Mouse (Mus musculus) embryonic facial prominence, embryonic 14.5 days (tissue): ENCODE results near the gene Hcfc2. TPM values are rescaled to one million over a fixed set of nuclear protein-coding genes. Genes with fewer than 3 reads are reported as not detected.

Experiments
- ATAC-seq: fragments of 200-750 bp; cut with Nextera tagmentation; 2 replicates; pipeline ENCODE4 v1.8.0; 2017; ENCODE audit warnings: low read depth, moderate number of reproducible peaks, moderate TSS enrichment
- DNase-seq: peaks from one replicate; pipeline ENCODE4 v3.0.0-alpha.2; 2015; ENCODE audit warnings: low spot score
- H3K27ac ChIP-seq: fragments of 300-500 bp; sonication (generic); replicated peaks from 2 replicates; pipeline ENCODE4 v1.5.1; 2014; ENCODE audit warnings: low read depth, mild to moderate bottlenecking, low read length, moderate library complexity
- H3K27me3 ChIP-seq: fragments of 300-500 bp; sonication (generic); replicated peaks from 2 replicates; pipeline ENCODE4 v1.6.1; 2014; ENCODE audit warnings: low read length; ENCODE audit not compliant: control insufficient read depth, insufficient read depth
- H3K36me3 ChIP-seq: fragments of 300-500 bp; sonication (generic); 2 replicates; pipeline ENCODE4 v1.6.1; 2014; ENCODE audit warnings: low read length, mixed read lengths; ENCODE audit not compliant: control insufficient read depth, insufficient read depth
- H3K4me1 ChIP-seq: fragments of 300-500 bp; sonication (generic); 2 replicates; pipeline ENCODE4 v1.6.1; 2014; ENCODE audit warnings: antibody characterized with exemption, low read length; ENCODE audit not compliant: control insufficient read depth, insufficient read depth
- H3K4me2 ChIP-seq: fragments of 300-500 bp; sonication (generic); 2 replicates; pipeline ENCODE4 v1.6.1; 2014; ENCODE audit warnings: low read depth, mild to moderate bottlenecking, low read length, moderate library complexity, mixed read lengths
- H3K4me3 ChIP-seq: fragments of 300-500 bp; sonication (generic); 2 replicates; pipeline ENCODE4 v1.5.1; 2014; ENCODE audit warnings: low read depth, mild to moderate bottlenecking, low read length
- H3K9ac ChIP-seq: fragments of 300-500 bp; sonication (generic); 2 replicates; pipeline ENCODE4 v1.6.1; 2014; ENCODE audit warnings: low read depth, mild to moderate bottlenecking, low read length, moderate library complexity, mixed read lengths
- H3K9me3 ChIP-seq: fragments of 300-500 bp; sonication (generic); 2 replicates; pipeline ENCODE4 v1.6.1; 2016; ENCODE audit warnings: low read length; ENCODE audit not compliant: control insufficient read depth
- WGBS: fragments of 180-500 bp; shearing (Covaris S2); extraction: QIAGEN DNeasy Blood & Tissue Kit; methylation state at CpG from one replicate; pipeline ENCODE4 v1.1.7; 2014; 5-methylcytosine and 5-hydroxymethylcytosine counted together
- polyA plus RNA-seq: library from polyadenylated mRNA; unstranded; fragments of >200 nt; fragmentation: Nextera tagmentation; extraction: Ambion mirVana; gene quantifications from 2 replicates; pipeline ENCODE4 v1.2.1, GENCODE M21; 2014

Hcfc2 gene
- polyA plus RNA-seq, 1 experiment from 2014 or later = 49.4 TPM

DNA sequence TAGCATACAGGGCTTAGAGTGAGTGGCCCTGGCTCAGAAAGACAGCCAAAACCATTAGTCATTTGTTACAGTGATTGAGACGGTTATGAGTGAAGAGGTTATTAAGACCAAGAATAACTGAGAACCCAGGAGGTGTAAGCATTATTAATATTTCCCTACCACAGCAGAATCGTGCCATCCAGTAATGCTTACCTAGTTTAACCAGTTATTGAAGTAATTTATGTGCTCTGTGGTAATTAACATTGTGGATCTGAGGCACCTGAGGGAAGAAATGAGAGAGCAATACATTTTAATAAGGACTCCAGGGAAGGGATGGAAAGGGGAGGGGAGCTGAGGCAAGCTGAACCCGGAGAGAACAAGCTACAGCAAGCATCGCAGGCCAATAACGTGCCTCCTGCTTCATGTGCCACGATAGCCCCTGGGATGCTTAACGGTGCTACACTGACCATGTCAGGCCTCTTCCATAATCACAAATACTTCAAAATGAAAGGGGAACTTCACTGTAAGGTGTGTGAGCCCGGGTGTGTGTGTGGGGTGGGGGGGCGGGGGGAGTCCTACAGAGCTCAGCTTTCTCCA, 75.7 kb downstream of the Hcfc2 start:
- no peaks in the 10 kb centered on the region for H3K27me3 ChIP-seq
- H3K9me3 ChIP-seq = 0 out of 2 replicates have a peak, but pooled peaks cover 4% of the 10 kb centered on the region
- no peak overlapping the region for H3K4me3 ChIP-seq
- no peak overlapping the region for H3K27ac ChIP-seq
- 0 out of 2 replicates have a peak, but pooled peaks have one; percentile 23 for ATAC-seq
- H3K4me2 ChIP-seq = no peak overlapping the region
- 66% methylated on average over 9 of the region's 9 CpGs for WGBS
- H3K4me1 ChIP-seq = no peaks in the 10 kb centered on the region
- DNase-seq = peak; percentile 15
- H3K36me3 ChIP-seq = no peaks in the 10 kb centered on the region
- H3K9ac ChIP-seq = no peak overlapping the region

DNA sequence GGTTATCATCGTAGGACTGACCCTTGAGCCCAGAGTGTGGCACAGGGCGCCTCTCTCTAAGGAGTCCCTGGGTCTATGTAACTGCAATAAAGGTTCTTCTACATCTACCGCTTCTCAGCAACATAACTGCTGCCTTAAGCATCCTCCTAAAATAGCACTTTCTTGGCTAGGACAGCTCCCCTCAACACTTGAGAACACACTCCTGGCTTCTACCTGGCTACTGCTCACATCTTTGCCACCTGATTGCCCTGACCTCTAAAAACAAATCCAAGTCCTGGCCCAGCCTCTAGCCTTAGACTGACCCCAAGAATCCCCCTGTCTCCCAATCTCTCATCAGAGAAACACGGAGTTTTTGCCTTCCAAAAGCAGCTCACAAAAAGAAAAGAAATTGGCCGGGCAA, 78.9 kb downstream of the Hcfc2 start:
- no peak overlapping the region for H3K27ac ChIP-seq
- H3K9me3 ChIP-seq = 0 out of 2 replicates have a peak, but pooled peaks cover 4% of the 10 kb centered on the region
- ATAC-seq (no peak), DNase-seq (no peak)
- no peak overlapping the region for H3K4me3 ChIP-seq
- H3K4me1 ChIP-seq = no peaks in the 10 kb centered on the region
- no peaks in the 10 kb centered on the region for H3K36me3 ChIP-seq
- no peak overlapping the region for H3K9ac ChIP-seq
- no peaks in the 10 kb centered on the region for H3K27me3 ChIP-seq
- 93% methylated on average over 5 of the region's 5 CpGs for WGBS
- no peak overlapping the region for H3K4me2 ChIP-seq

DNA sequence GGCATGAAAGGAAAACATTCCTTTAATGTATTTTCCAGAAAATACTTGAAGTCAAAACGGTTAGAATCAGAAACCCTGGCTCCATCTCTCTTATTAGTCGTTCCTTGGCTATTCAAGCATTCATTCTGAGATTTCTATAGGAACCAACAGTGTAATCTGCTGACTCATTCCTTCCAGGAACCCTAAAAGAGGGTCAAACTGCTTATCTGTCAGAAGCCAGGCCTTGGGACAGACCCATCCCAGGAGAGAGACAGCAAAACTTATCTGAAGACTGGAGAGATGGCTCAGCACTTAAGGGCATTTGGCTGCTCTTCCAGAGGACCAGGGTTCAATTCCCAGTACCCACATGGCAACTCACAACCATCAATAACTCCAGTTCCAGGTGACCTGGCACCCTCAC, 81.1 kb downstream of the Hcfc2 start:
- DNase-seq (no peak), ATAC-seq (no peak)
- H3K27me3 ChIP-seq = no peaks in the 10 kb centered on the region
- H3K27ac ChIP-seq = no peak overlapping the region
- H3K4me1 ChIP-seq = no peaks in the 10 kb centered on the region
- 55% methylated on average over 2 of the region's 2 CpGs for WGBS
- H3K36me3 ChIP-seq = no peaks in the 10 kb centered on the region
- no peak overlapping the region for H3K4me3 ChIP-seq
- 0 out of 2 replicates have a peak, but pooled peaks cover 4% of the 10 kb centered on the region for H3K9me3 ChIP-seq
- H3K9ac ChIP-seq = no peak overlapping the region
- no peak overlapping the region for H3K4me2 ChIP-seq

DNA sequence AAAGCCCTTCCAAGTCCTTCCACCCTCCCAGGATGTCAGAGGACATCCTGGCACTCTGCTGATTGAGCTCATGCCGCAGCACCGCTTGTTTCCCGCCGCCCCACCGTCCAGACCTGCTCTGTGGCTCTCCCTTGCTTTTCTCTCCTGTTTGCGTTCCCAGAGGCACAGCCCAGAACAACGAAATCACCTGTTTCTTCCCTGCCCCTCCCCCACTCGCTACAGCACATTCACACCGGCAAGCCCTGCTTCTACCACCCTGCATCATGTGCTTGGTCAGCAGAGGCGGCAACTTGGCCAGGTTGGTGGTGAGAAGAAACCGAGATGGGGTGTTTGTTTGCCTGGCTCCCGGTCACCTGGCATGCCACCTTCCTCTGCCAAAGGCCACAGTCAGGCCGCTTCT, 81.9 kb downstream of the Hcfc2 start:
- Histone ChIP-seq H3K4me1 (no peaks in the 10 kb centered on the region), H3K9ac (no peak overlapping the region), H3K27me3 (no peaks in the 10 kb centered on the region), H3K4me3 (no peak overlapping the region), H3K27ac (no peak overlapping the region), H3K4me2 (no peak overlapping the region), H3K9me3 (0 out of 2 replicates have a peak, but pooled peaks cover 4% of the 10 kb centered on the region), H3K36me3 (no peaks in the 10 kb centered on the region)
- 33% methylated on average over 13 of the region's 13 CpGs for WGBS
- ATAC-seq (peak; percentile 44; the same call in 1 of the 2 replicates), DNase-seq (no peak)

DNA sequence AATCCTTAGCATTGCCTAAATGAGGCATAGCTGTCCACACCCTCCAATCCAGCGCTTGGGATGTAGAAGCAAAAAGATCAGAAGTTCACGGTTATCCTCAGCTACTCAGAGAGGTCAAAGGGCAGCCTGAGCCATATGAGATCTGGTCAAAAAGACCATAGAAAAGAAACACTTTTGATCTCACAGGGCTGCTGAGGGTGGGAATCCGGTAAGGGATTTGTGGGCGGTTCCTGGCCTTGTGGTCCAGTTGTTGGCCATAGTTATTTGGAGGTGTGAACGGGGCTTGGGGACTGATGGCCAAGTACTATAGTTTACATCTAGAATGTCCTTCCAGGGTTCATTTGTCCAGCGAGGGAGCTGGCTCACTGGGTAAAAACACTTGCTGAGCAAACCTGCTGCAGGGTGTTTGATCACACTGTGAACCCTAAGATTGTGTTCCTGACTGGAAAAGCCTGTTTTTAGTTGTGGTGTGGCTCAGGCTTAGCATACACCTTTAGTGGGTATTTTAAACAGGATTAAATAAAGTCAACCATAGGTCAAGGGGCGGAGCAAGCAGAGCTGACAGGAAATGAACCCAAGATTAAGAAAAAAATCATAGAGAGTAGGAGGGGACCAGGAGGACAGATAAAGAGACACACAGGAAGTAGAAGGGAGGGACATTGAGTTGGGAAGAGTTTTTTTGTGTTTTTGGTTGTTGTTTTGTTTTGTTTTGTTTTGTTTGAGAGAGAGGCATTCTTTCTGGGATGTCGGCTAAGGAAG, 83.0 kb downstream of the Hcfc2 start:
- 72% methylated on average over 8 of the region's 8 CpGs for WGBS

DNA sequence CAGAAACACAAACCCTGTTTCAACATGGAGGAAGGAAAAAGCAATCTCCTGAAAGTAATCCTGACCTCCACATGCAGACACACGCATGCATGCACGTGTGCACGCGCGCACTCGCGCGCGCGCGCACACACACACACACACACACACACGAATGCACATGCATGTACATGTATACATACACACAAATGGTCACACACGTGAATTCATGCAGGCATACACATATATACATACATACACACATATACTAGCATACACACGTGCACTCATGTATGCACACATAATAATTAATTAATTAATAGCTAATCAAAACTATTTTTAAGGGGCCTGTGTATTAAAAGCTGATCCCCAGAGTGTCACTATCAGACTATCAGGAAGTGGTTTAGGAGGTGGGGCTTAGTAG, 83.9 kb downstream of the Hcfc2 start:
- ATAC-seq (no peak), DNase-seq (no peak)
- H3K4me1 ChIP-seq = no peaks in the 10 kb centered on the region
- 98% methylated on average over 14 of the region's 14 CpGs for WGBS
- H3K9ac ChIP-seq = no peak overlapping the region
- no peak overlapping the region for H3K4me3 ChIP-seq
- H3K27ac ChIP-seq = no peak overlapping the region
- no peak overlapping the region for H3K4me2 ChIP-seq
- no peaks in the 10 kb centered on the region for H3K9me3 ChIP-seq
- no peaks in the 10 kb centered on the region for H3K36me3 ChIP-seq
- no peaks in the 10 kb centered on the region for H3K27me3 ChIP-seq

More for the DNA sequence above, 83.0 kb downstream of the Hcfc2 start:
- H3K9ac ChIP-seq = no peak overlapping the region
- DNase-seq = no peak
- no peak for ATAC-seq
- no peaks in the 10 kb centered on the region for H3K36me3 ChIP-seq
- no peaks in the 10 kb centered on the region for H3K9me3 ChIP-seq
- H3K4me2 ChIP-seq = no peak overlapping the region
- H3K4me3 ChIP-seq = no peak overlapping the region
- no peaks in the 10 kb centered on the region for H3K27me3 ChIP-seq
- no peak overlapping the region for H3K27ac ChIP-seq
- H3K4me1 ChIP-seq = no peaks in the 10 kb centered on the region

DNA sequence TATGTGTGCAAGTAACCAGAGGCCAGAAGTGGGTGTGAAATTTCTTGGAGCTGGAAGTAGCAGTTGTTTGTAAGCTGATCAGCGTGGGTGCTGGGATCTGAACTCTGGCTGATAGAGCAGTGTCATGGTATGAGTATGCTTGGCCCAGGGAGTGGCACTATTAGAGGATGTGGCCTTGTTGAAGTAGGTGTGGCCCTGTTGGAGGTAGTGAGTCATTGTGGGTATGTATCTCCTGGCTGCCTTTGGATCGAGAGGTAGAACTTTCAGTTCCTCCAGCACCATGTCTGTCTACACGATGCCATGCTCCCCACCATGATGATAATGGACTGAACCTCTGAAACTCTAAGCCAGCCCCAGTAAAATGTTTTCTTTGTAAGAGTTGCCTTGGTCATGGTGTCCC, 84.4 kb downstream of the Hcfc2 start:
- 93% methylated on average over 3 of the region's 3 CpGs for whole genome bisulfite sequencing
- DNase-seq (no peak), ATAC-seq (no peak)
- Histone ChIP-seq H3K9me3 (no peaks in the 10 kb centered on the region), H3K4me2 (no peak overlapping the region), H3K27ac (no peak overlapping the region), H3K4me3 (no peak overlapping the region), H3K36me3 (no peaks in the 10 kb centered on the region), H3K27me3 (no peaks in the 10 kb centered on the region), H3K4me1 (no peaks in the 10 kb centered on the region), H3K9ac (no peak overlapping the region)

DNA sequence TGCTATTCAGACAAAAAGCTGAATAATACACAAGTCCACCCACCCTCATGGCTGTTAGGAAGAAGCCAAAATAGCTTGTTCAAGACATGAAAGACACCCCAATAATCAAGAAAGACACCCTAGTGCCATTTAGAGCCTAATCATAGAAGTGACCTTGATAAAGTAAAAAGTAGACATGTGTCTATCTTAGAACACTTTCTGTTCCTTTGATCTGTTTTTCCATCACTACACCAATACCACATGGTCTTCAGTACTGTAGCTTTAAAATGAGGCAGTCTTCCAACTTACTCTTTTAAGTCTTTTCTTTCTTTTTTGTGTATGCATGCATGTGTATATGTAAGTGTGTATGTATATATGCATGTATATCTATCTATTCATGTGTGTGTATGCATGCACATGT, 84.9 kb downstream of the Hcfc2 start:
- H3K4me2 ChIP-seq = no peak overlapping the region
- no peaks in the 10 kb centered on the region for H3K4me1 ChIP-seq
- no peaks in the 10 kb centered on the region for H3K9me3 ChIP-seq
- DNase-seq = no peak
- no peak overlapping the region for H3K27ac ChIP-seq
- H3K36me3 ChIP-seq = no peaks in the 10 kb centered on the region
- no peaks in the 10 kb centered on the region for H3K27me3 ChIP-seq
- no peak overlapping the region for H3K9ac ChIP-seq
- ATAC-seq = no peak
- no peak overlapping the region for H3K4me3 ChIP-seq

DNA sequence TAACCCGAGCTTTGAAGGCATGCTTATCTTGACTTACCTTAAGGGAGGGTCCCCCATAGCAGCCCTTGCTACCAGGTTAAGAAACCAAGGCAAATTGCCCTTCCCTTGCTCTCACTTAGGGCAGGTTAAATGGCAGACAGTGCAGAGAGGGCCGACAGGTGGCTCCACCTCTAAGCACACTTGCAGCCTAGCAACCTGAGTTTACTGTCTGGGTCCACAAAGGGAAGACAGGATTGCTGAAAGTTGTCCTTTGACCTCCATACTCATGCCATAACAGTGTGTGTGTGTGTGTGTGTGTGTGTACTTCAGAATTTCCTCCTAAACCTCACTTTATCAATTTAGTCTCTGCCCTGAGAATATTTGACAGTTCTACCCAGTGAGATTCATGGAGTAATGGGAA, 86.5 kb downstream of the Hcfc2 start:
- Histone ChIP-seq H3K36me3 (no peaks in the 10 kb centered on the region), H3K27ac (no peak overlapping the region), H3K4me2 (no peak overlapping the region), H3K9me3 (no peaks in the 10 kb centered on the region), H3K9ac (no peak overlapping the region), H3K27me3 (no peaks in the 10 kb centered on the region), H3K4me1 (no peaks in the 10 kb centered on the region), H3K4me3 (no peak overlapping the region)
- 26% methylated on average over 2 of the region's 2 CpGs for WGBS
- DNase-seq (no peak), ATAC-seq (no peak)
